Mouse (Mus musculus): ENCODE measurements around the gene Actb.

The Actb gene

DNA sequence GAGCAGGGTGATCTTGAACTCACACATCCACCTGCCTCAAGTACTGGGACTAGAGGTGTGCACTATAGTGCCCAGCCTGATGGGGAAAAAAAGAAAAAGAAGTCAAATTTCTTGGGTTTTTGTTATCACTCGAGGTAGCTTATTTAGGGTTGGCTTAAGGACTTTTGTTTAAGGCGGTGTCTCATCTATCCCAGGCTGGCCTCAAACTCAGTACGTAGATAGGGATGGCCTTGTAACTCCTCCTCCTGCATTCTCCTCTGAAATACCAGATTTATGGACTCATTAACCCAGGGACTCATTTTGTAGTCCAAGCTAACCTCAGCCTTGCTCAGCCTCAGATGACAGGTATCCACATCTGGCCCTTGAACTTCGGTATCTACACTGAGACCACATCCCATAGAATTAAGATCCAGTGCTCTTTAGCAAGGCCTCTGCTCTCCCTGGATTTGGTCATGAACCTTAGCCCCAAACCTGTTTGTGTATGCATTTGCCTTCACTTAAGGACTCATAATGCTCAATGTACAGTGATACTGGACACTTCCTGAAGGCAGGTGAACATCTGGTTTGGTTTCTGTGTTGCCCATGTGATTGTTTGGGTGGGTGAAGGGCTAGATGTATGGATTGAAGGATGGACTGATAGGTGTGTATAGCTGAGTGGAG is 4.6 kb downstream of the Actb start:
- Histone ChIP-seq H3K4me1 (replicated peaks; ENCODE audit: low read depth, low read length) (peaks cover 54% of the 10 kb centered on the region), H3K36me3 (ENCODE audit: insufficient read depth, low read length) (peaks cover 80% of the 10 kb centered on the region), H3K9me3 (ENCODE audit: low read length) (no peaks in the 10 kb centered on the region), H3K4me3 (replicated peaks; ENCODE audit: low read length) (no peak overlapping the region), H3K27me3 (ENCODE audit: insufficient read depth, low read length) (no peaks in the 10 kb centered on the region)
- TF ChIP-seq CTCF (conservative IDR thresholded peaks at IDR 0.05; ENCODE audit: low read length) (no peak), NANOG (IDR thresholded peaks at IDR 0.05; ENCODE audit: borderline replicate concordance, low read length) (no peak), POU5F1 (IDR thresholded peaks at IDR 0.05; ENCODE audit: borderline replicate concordance, low read length) (no peak)

DNA sequence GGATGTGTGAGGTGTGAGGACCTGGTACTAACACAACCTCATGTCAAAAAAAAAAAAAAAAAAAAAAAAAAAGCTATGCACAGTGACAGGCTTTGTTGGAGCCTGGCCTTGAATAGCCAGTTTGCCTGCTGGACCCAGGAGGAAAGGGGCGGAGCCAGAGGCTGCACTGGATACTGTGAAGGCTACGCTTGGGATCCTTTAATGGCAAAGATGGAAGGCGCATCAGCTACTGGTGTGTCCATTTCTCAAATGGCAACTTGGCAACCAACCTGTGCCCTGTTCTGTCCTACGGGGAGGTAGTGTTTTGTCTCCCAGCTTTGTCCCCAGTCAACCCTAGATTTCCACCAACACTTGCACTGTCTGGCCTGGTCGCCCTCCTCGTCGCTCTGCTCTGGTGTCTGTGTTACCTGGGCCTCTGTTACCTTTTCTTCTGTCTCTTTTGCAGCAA is 5.2 kb downstream of the Actb start:
- Histone ChIP-seq H3K27me3 (ENCODE audit: insufficient read depth, low read length) (no peaks in the 10 kb centered on the region), H3K36me3 (ENCODE audit: insufficient read depth, low read length) (peaks cover 86% of the 10 kb centered on the region), H3K9me3 (ENCODE audit: low read length) (no peaks in the 10 kb centered on the region), H3K4me3 (replicated peaks; ENCODE audit: low read length) (no peak overlapping the region), H3K4me1 (replicated peaks; ENCODE audit: low read depth, low read length) (peaks cover 53% of the 10 kb centered on the region)
- TF ChIP-seq CTCF (conservative IDR thresholded peaks at IDR 0.05; ENCODE audit: low read length) (no peak), POU5F1 (IDR thresholded peaks at IDR 0.05; ENCODE audit: borderline replicate concordance, low read length) (no peak), NANOG (IDR thresholded peaks at IDR 0.05; ENCODE audit: borderline replicate concordance, low read length) (no peak)

DNA sequence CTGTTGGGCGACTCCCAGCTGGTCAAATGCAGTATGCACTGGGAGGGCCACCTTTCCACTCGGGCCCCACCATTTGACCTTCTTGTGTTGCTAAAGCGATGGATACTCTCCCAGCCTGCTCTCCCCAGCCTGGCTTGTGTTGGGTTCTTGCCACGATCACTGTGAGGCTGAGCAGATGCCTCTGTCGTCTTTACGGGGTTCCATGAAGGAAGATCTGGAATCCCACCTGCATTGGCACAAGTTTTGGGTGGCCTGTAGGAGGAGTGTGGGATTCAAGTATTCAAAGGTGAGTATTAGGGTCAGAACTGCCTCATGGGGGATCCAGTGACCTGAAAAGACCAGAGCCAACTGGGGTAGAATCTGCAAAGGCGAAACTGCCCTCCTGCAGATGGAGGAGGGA is 5.9 kb downstream of the Actb start:
- Histone ChIP-seq H3K9me3 (ENCODE audit: low read length) (no peaks in the 10 kb centered on the region), H3K4me3 (replicated peaks; ENCODE audit: low read length) (no peak overlapping the region), H3K27me3 (ENCODE audit: insufficient read depth, low read length) (no peaks in the 10 kb centered on the region), H3K36me3 (ENCODE audit: insufficient read depth, low read length) (peaks cover 88% of the 10 kb centered on the region), H3K4me1 (replicated peaks; ENCODE audit: low read depth, low read length) (peaks cover 59% of the 10 kb centered on the region)
- TF ChIP-seq POU5F1 (IDR thresholded peaks at IDR 0.05; ENCODE audit: borderline replicate concordance, low read length): no peak
- no peak for TF ChIP-seq CTCF (conservative IDR thresholded peaks at IDR 0.05; ENCODE audit: low read length)
- TF ChIP-seq NANOG (IDR thresholded peaks at IDR 0.05; ENCODE audit: borderline replicate concordance, low read length): no peak

DNA sequence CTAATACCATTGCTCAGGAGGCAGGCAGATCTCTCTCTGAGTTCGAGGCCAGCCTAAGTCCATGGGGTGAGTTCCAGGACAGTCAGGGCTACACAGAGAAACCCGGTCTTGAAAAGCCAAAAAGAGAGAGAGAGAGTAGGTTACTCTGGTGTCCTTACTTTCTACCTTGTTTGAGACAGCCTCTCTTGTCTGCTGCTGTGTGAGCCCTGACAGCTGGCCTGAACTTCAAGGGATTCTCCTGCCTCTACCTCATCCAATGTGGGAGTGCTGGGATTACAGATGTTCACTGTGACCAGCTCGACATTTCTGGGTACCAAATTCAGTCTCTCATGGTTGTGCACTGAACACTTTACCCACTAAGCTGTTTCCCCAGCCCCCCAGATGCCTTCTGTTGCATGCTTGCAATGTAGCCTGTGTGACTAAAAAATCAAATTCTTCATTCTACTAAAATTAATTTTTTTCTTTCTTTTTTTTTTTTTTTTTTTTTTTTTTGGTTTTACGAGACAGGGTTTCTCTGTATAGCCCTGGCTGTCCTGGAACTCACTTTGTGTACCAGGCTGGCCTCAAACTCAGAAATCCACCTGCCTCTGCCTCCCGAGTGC is 6.5 kb downstream of the Actb start:
- Histone ChIP-seq H3K4me1 (replicated peaks; ENCODE audit: low read depth, low read length) (peaks cover 58% of the 10 kb centered on the region), H3K4me3 (replicated peaks; ENCODE audit: low read length) (no peak overlapping the region), H3K9me3 (ENCODE audit: low read length) (no peaks in the 10 kb centered on the region), H3K27me3 (ENCODE audit: insufficient read depth, low read length) (no peaks in the 10 kb centered on the region), H3K36me3 (ENCODE audit: insufficient read depth, low read length) (peaks cover 83% of the 10 kb centered on the region)
- TF ChIP-seq NANOG (IDR thresholded peaks at IDR 0.05; ENCODE audit: borderline replicate concordance, low read length): no peak
- no peak for TF ChIP-seq CTCF (conservative IDR thresholded peaks at IDR 0.05; ENCODE audit: low read length)
- no peak for TF ChIP-seq POU5F1 (IDR thresholded peaks at IDR 0.05; ENCODE audit: borderline replicate concordance, low read length)

DNA sequence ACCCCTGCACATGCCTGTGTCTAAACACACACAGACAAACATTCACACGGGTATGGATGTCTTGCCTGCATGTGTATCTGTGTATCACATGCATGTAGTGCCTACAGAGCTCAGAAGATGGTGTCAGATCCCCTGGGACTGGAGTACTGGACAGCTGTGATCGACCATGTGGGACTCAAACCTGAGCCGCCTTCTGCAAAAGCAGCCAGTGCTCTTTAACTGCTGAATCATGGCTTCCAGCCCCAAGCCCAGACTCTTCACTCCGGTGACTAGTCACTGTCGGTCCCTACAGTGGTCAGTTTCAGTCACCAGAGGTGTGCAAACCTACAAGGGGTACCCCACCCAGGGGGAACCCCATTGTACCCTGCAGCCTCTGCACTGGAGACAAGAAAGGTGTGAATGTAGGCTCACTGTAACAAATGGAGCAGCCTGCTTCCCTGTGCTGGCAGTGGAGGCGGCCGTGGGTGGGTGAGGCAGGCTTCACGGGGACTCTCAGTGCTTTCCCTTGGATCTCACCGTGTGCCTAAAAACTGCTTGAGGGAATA is 7.4 kb downstream of the Actb start:
- H3K27me3 ChIP-seq (ENCODE audit: insufficient read depth, low read length): no peaks in the 10 kb centered on the region
- peaks cover 74% of the 10 kb centered on the region for H3K36me3 ChIP-seq (ENCODE audit: insufficient read depth, low read length)
- no peak overlapping the region for H3K4me3 ChIP-seq (replicated peaks; ENCODE audit: low read length)
- TF ChIP-seq CTCF (conservative IDR thresholded peaks at IDR 0.05; ENCODE audit: low read length) (no peak), NANOG (IDR thresholded peaks at IDR 0.05; ENCODE audit: borderline replicate concordance, low read length) (no peak), POU5F1 (IDR thresholded peaks at IDR 0.05; ENCODE audit: borderline replicate concordance, low read length) (no peak)
- H3K9me3 ChIP-seq (ENCODE audit: low read length): no peaks in the 10 kb centered on the region
- H3K4me1 ChIP-seq (replicated peaks; ENCODE audit: low read depth, low read length): peaks cover 56% of the 10 kb centered on the region

DNA sequence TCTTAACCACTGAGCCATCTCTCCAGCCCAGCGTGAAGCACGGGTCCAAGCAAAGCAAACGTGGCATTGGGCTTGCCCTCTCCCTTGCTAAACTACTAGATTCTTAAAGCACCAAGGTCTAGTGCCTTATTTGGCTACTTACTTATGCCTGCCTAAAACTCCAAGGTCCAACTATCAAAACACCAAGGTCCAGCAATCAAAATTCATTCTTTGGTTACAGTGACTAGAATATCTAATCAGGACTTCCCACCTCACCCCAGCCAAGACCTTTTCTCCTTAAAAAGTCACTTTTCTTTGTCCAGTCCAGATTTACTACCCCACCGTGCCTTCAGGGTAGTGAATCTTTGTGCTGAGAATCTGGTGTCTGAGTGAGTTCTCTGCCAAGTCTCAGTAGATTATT is 8.2 kb downstream of the Actb start:
- no peak overlapping the region for H3K4me3 ChIP-seq (replicated peaks; ENCODE audit: low read length)
- no peaks in the 10 kb centered on the region for H3K27me3 ChIP-seq (ENCODE audit: insufficient read depth, low read length)
- peaks cover 67% of the 10 kb centered on the region for H3K36me3 ChIP-seq (ENCODE audit: insufficient read depth, low read length)
- H3K9me3 ChIP-seq (ENCODE audit: low read length): no peaks in the 10 kb centered on the region
- TF ChIP-seq CTCF (conservative IDR thresholded peaks at IDR 0.05; ENCODE audit: low read length): no peak
- TF ChIP-seq POU5F1 (IDR thresholded peaks at IDR 0.05; ENCODE audit: borderline replicate concordance, low read length): no peak
- no peak for TF ChIP-seq NANOG (IDR thresholded peaks at IDR 0.05; ENCODE audit: borderline replicate concordance, low read length)
- peaks cover 58% of the 10 kb centered on the region for H3K4me1 ChIP-seq (replicated peaks; ENCODE audit: low read depth, low read length)

DNA sequence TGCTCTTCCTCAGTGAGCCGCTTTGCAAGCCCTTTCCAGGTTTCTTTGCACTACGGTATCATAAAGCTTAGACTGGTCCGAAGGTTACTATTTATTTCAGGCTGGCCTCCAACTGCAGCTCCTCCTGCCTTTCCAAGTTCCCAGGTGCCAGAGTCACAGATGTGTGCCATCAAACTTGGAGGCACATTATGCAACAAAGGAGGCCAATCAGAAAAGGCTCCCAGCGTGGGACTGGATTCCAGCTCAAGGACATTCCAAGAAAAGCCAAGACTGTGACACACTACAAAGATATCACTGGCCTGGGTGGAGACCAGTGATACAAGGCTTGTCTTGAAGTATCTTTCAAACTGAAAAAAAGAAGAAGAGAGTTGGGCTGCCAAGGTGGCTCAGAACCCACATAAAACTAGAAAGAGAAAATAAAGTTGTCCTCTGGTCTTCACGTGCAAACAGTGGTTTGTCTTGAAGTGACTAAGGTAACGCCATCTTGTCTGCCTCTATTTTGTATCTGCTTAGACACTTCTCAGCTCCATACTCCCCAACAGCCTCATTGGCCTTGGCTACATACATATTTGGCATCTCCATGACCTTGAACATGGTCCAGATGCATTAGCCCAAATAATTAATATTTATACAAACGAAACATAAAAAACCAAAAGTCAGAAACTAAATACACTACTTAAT is 8.8 kb downstream of the Actb start:
- H3K27me3 ChIP-seq (ENCODE audit: insufficient read depth, low read length): no peaks in the 10 kb centered on the region
- H3K9me3 ChIP-seq (ENCODE audit: low read length): no peaks in the 10 kb centered on the region
- H3K36me3 ChIP-seq (ENCODE audit: insufficient read depth, low read length): peaks cover 61% of the 10 kb centered on the region
- no peak overlapping the region for H3K4me3 ChIP-seq (replicated peaks; ENCODE audit: low read length)
- H3K4me1 ChIP-seq (replicated peaks; ENCODE audit: low read depth, low read length): peaks cover 55% of the 10 kb centered on the region
- TF ChIP-seq POU5F1 (IDR thresholded peaks at IDR 0.05; ENCODE audit: borderline replicate concordance, low read length): no peak

DNA sequence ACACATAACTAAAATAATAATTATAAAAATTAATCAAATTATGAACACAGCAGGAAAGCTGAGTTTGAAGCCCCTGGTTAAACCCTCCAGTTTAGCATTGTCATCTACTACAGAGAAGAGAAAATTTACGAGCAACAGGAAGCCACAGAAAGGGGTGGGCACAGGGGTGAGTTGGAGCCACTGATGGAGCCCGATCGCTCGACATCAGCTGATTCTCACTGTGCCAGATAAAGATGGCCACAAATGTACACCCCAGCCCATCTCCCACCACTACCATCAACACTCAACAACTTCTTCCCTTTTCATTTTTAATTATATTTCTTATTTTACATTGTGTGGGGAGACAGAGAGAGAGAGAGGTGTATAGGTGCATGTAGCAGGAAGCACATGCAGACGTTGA is 9.8 kb downstream of the Actb start:
- Histone ChIP-seq H3K27me3 (ENCODE audit: insufficient read depth, low read length) (no peaks in the 10 kb centered on the region), H3K4me1 (replicated peaks; ENCODE audit: low read depth, low read length) (peaks cover 56% of the 10 kb centered on the region), H3K4me3 (replicated peaks; ENCODE audit: low read length) (no peak overlapping the region), H3K9me3 (ENCODE audit: low read length) (no peaks in the 10 kb centered on the region), H3K36me3 (ENCODE audit: insufficient read depth, low read length) (peaks cover 56% of the 10 kb centered on the region)
- TF ChIP-seq NANOG (IDR thresholded peaks at IDR 0.05; ENCODE audit: borderline replicate concordance, low read length) (no peak), POU5F1 (IDR thresholded peaks at IDR 0.05; ENCODE audit: borderline replicate concordance, low read length) (no peak), CTCF (conservative IDR thresholded peaks at IDR 0.05; ENCODE audit: low read length) (no peak)

Data from E14TG2a.4 (cell line).